Mouse (Mus musculus): ENCODE measurements around the gene Hmgcs1. TPM values are rescaled to one million over a fixed set of nuclear protein-coding genes. Genes with fewer than 3 reads are reported as not detected.
A peak's percentile ranks its signal among the peaks of the same experiment; 100 is the strongest.

The Hmgcs1 gene
- 148 and 162 TPM in 2 replicates for polyA plus RNA-seq (2012; rRNA removed)

DNA sequence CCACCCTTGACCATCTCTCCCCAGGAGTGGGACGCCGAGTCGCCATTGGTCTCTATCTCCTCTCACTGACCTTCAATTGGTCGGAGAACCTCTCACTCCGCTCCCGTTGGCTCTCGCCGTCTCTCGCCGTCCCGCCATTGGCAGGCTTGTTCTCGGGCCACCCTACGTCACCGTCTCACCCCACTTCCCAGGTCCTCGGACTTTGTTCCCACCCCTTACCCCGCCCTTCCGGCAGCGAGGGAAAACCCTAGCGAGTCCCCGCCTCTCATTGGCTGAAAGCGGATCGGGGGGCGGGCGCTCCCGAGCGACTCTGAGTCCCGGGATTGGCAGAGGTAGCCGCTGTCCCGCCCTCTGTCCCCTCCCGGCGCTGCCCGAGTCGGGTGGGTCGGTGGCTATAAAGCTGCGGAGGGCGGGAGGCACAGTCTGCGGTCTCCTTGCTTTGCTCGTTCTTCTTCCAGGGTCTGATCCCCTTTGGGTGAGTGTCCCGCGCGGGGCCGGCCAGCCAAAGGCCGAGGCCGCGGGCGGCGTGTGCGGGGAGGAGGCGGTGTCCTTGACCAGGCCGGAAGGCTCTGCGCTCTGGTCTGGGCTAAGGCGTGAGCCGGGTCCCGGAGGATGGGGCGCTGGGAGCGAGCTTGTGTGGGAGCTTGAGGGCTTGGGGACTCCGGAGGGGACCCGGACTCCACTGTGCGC lies at the start of gene Hmgcs1:
Gene Hmgcs1, plus strand, starts transcription at position 341 of the 690 bp plus-strand sequence.
- under 1% methylated on average over 58 of the region's 59 CpGs for WGBS
- H3K4me3 ChIP-seq (replicated peaks; ENCODE audit: insufficient read depth, low read depth, low read length), result peak within 1 kb of the TSS; percentile 76
- peak; percentile 98 to 100 for DNase-seq
- no peaks in the 10 kb centered on the region for H3K4me1 ChIP-seq (ENCODE audit: control insufficient read depth, insufficient read depth, low read length)
- TF ChIP-seq POLR2A (IDR thresholded peaks at IDR 0.05; ENCODE audit: borderline replicate concordance, insufficient read depth, low read length) (peak; percentile 87), CTCF (IDR thresholded peaks at IDR 0.05; ENCODE audit: borderline replicate concordance, insufficient read depth, low read depth, low read length) (no peak)
- H3K27ac ChIP-seq (ENCODE audit: insufficient read depth, low read length), result peak within 1 kb of the TSS; percentile 62
- no peaks in the 10 kb centered on the region for H3K27me3 ChIP-seq (ENCODE audit: control insufficient read depth, insufficient read depth, low read length)

DNA sequence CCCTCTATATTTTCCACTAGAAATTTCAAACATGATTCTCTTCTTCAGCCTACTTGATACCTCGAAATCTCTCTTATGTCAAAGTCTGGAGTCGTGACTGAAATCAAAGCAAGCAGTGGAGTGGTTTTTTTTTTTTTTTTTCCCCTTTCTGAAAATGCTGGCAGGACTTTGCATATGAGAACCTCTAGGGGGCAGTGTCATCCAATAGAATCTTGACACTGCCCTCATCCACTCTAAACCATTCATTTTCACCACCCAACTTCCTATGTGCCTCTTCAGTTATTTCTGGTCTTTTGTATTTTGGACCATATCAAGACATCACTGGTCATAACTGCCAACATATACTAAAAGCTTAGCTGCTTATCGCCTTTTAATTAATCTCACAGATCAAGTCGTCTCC lies 49.7 kb upstream of the Hmgcs1 start:
- WGBS, result 37% methylated on average over 4 of the region's 4 CpGs
- H3K4me3 ChIP-seq (replicated peaks; ENCODE audit: insufficient read depth, low read depth, low read length), result no peak overlapping the region
- DNase-seq, result peak in 1 of 2 experiments; percentile 25
- H3K4me1 ChIP-seq (ENCODE audit: control insufficient read depth, insufficient read depth, low read length), result no peaks in the 10 kb centered on the region
- TF ChIP-seq CTCF (IDR thresholded peaks at IDR 0.05; ENCODE audit: borderline replicate concordance, insufficient read depth, low read depth, low read length) (no peak; the same call in 1 of the 2 replicates), POLR2A (IDR thresholded peaks at IDR 0.05; ENCODE audit: borderline replicate concordance, insufficient read depth, low read length) (no peak)
- no peaks in the 10 kb centered on the region for H3K27me3 ChIP-seq (ENCODE audit: control insufficient read depth, insufficient read depth, low read length)
- H3K27ac ChIP-seq (ENCODE audit: insufficient read depth, low read length), result no peak overlapping the region

DNA sequence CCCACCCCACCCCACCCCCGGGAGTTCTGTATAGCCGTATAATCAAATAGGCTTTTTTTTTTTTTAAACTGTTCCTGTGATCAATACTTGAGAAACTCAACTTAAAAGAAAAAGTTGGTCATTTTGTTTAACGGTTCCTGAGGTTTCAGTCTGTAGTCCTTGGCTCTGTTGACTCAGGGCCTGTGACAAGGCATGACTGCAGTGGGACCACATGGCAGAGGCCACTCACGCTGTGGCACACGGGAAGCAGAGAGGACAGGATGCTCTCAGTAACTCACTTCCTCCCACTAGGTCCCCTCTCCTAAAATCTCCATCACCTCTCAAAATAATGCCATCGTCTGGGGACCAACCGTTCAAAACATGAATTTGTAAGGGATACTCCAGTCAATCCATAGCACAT lies 49.0 kb upstream of the Hmgcs1 start:
- TF ChIP-seq CTCF (IDR thresholded peaks at IDR 0.05; ENCODE audit: borderline replicate concordance, insufficient read depth, low read depth, low read length), result no peak
- TF ChIP-seq POLR2A (IDR thresholded peaks at IDR 0.05; ENCODE audit: borderline replicate concordance, insufficient read depth, low read length), result no peak
- DNase-seq, result no peak
- no peaks in the 10 kb centered on the region for H3K27me3 ChIP-seq (ENCODE audit: control insufficient read depth, insufficient read depth, low read length)
- H3K27ac ChIP-seq (ENCODE audit: insufficient read depth, low read length), result no peak overlapping the region
- no peaks in the 10 kb centered on the region for H3K4me1 ChIP-seq (ENCODE audit: control insufficient read depth, insufficient read depth, low read length)
- WGBS, result 76% methylated on average over 7 of the region's 7 CpGs
- H3K4me3 ChIP-seq (replicated peaks; ENCODE audit: insufficient read depth, low read depth, low read length), result no peak overlapping the region

DNA sequence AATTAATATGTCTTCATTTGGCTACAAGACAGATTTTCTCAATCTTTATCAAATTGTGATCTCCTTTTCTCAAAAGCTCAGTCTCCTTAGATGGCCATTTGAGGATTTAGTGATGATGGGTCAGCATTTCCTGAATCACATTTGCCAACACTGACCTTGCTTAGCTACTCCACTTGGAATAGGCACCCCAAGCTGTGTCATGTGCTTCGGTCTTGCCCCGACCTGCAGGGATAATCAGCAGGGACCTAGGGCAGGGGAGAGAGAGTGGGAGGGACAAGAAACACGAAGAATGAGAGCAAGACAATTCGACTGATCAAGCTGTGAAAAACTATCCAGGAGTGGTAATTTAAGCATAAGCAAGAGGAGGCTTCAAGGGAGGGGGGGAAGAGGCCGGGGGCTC lies 45.4 kb upstream of the Hmgcs1 start:
- DNase-seq, result no peak
- WGBS, result 62% methylated on average over 5 of the region's 5 CpGs
- Histone ChIP-seq H3K4me1 (ENCODE audit: control insufficient read depth, insufficient read depth, low read length) (no peaks in the 10 kb centered on the region), H3K27me3 (ENCODE audit: control insufficient read depth, insufficient read depth, low read length) (no peaks in the 10 kb centered on the region), H3K27ac (ENCODE audit: insufficient read depth, low read length) (no peak overlapping the region), H3K4me3 (replicated peaks; ENCODE audit: insufficient read depth, low read depth, low read length) (no peak overlapping the region)
- TF ChIP-seq CTCF (IDR thresholded peaks at IDR 0.05; ENCODE audit: borderline replicate concordance, insufficient read depth, low read depth, low read length) (no peak), POLR2A (IDR thresholded peaks at IDR 0.05; ENCODE audit: borderline replicate concordance, insufficient read depth, low read length) (no peak)

DNA sequence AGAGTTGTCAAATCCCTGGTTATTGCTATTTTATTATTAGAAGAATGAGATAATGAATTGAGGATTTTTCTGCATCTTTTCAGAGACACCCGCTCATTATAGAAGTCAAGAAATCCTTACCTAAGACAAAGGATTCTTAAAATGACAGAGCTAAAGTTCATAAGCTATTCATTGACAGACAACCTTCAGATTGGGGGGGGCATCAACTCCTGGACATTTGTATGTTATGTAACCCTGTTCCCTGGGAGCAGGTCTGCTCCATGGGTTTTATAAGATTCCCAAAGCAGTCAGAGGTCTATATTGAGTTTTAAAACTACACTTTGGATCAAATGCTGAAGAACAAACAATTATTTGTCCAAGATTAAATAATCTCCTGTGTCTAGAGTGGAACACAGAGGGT lies 43.7 kb upstream of the Hmgcs1 start:
- 96% methylated on average over 1 of the region's 1 CpGs for WGBS
- Histone ChIP-seq H3K27me3 (ENCODE audit: control insufficient read depth, insufficient read depth, low read length) (no peaks in the 10 kb centered on the region), H3K4me3 (replicated peaks; ENCODE audit: insufficient read depth, low read depth, low read length) (no peak overlapping the region), H3K4me1 (ENCODE audit: control insufficient read depth, insufficient read depth, low read length) (no peaks in the 10 kb centered on the region), H3K27ac (ENCODE audit: insufficient read depth, low read length) (no peak overlapping the region)
- DNase-seq, result no peak
- TF ChIP-seq POLR2A (IDR thresholded peaks at IDR 0.05; ENCODE audit: borderline replicate concordance, insufficient read depth, low read length) (no peak), CTCF (IDR thresholded peaks at IDR 0.05; ENCODE audit: borderline replicate concordance, insufficient read depth, low read depth, low read length) (no peak)

DNA sequence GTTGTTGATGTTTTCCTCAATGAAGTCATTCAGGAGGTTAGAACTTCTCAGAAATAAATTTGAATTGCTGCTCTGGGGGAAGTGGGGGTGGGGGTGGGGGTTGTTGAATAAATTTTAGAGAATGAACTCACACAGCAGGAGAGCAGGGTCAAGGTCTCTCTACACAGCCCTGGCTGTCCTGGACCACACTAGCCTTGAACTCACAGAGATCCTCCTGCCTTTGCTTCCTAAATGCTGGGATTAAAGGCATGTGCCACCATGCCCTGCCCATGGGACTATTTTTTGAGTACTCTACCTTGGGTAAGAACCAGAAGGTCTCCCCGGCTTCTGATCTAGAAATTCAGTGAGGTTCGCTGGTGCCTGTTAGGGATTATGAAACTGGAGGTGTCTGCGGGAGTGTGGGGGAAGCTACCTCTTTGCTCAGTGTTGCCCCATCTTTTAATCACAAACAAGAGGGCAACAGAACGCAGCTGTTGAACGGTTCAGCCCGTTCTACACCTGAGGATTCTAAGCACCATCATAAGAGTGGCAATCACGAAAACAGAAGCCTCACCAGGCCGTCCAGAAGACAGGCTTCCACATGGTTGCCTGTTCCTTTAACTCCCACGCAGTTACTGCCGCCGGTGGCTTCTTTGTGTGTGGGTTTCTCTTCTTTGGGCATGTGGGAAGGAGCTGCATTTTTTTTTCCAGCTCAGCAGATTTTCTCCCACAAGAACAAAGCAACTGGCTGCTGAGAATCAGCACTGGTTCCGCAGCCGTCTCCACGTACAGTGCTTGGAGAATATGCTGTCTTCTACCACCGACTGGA lies 41.1 kb upstream of the Hmgcs1 start:
- H3K4me1 ChIP-seq (ENCODE audit: control insufficient read depth, insufficient read depth, low read length), result no peaks in the 10 kb centered on the region
- H3K4me3 ChIP-seq (replicated peaks; ENCODE audit: insufficient read depth, low read depth, low read length), result no peak overlapping the region
- H3K27me3 ChIP-seq (ENCODE audit: control insufficient read depth, insufficient read depth, low read length), result no peaks in the 10 kb centered on the region
- TF ChIP-seq CTCF (IDR thresholded peaks at IDR 0.05; ENCODE audit: borderline replicate concordance, insufficient read depth, low read depth, low read length) (no peak), POLR2A (IDR thresholded peaks at IDR 0.05; ENCODE audit: borderline replicate concordance, insufficient read depth, low read length) (no peak)
- H3K27ac ChIP-seq (ENCODE audit: insufficient read depth, low read length), result no peak overlapping the region
- WGBS, result 38% methylated on average over 15 of the region's 15 CpGs
- no peak for DNase-seq

DNA sequence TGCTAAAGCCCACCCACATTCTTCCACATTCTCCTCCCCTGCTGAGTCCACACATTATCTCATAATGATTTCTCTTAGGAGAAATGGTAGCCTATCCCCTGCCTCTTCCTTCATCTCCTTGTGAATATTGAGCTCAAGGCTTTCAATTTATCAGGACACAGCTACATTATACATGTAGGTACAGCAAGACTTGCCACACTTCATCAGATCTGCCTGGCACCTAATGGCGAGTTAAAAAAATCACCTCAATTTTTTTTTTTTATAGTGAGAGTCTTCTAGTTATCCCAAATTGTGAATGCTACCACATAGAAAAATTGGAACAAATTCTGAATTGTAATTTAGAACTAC lies 40.5 kb upstream of the Hmgcs1 start:
- H3K4me3 ChIP-seq (replicated peaks; ENCODE audit: insufficient read depth, low read depth, low read length), result no peak overlapping the region
- 82% methylated on average over 1 of the region's 1 CpGs for WGBS

DNA sequence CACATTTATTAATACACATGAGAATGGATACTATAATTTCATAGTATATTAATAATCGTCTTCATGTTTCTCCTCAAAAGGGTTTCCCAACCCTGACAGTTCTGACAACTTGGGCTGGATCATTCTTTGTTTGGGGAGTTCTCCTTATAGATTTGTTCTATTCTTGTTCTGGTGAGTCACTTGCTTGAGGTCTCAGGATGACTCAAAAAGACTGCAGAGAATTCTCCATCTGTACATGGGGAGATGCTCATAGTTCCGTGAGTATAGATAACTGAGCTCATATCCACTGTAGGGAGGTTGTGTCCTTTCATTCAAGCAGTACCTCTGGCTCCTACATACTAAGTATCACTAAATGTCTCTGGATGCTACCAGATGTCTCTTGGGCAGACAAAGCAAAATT lies 35.4 kb upstream of the Hmgcs1 start:
- 86% methylated on average over 2 of the region's 2 CpGs for WGBS
- Histone ChIP-seq H3K4me1 (ENCODE audit: control insufficient read depth, insufficient read depth, low read length) (peaks cover 3% of the 10 kb centered on the region), H3K27ac (ENCODE audit: insufficient read depth, low read length) (no peak overlapping the region), H3K4me3 (replicated peaks; ENCODE audit: insufficient read depth, low read depth, low read length) (no peak overlapping the region), H3K27me3 (ENCODE audit: control insufficient read depth, insufficient read depth, low read length) (no peaks in the 10 kb centered on the region)
- DNase-seq, result no peak
- TF ChIP-seq CTCF (IDR thresholded peaks at IDR 0.05; ENCODE audit: borderline replicate concordance, insufficient read depth, low read depth, low read length) (no peak), POLR2A (IDR thresholded peaks at IDR 0.05; ENCODE audit: borderline replicate concordance, insufficient read depth, low read length) (no peak)

More for the DNA sequence above, 40.5 kb upstream of the Hmgcs1 start:
- Histone ChIP-seq H3K4me1 (ENCODE audit: control insufficient read depth, insufficient read depth, low read length) (no peaks in the 10 kb centered on the region), H3K27me3 (ENCODE audit: control insufficient read depth, insufficient read depth, low read length) (no peaks in the 10 kb centered on the region), H3K27ac (ENCODE audit: insufficient read depth, low read length) (no peak overlapping the region)
- TF ChIP-seq POLR2A (IDR thresholded peaks at IDR 0.05; ENCODE audit: borderline replicate concordance, insufficient read depth, low read length), result no peak
- no peak for DNase-seq
